Mouse (Mus musculus) brain, embryonic 18.5 days (tissue): ENCODE measurements around the gene Tsr1.

Source experiments
- DNase-seq: peaks from one replicate; pipeline ENCODE4 v3.0.0-alpha.2; 2012; ENCODE audit warnings: low read depth, low spot score

Gene Tsr1

GRCm38 (mm10) chr11:74896901-74897677 is 782 bp upstream of the Tsr1 start, which contains the start of gene Sgsm2:
Gene Sgsm2 (minus strand): TSS chr11:74897060.
- DNase-seq: no peak

- no peak for DNase-seq
Measured at GRCm38 (mm10) chr11:74898517-74898827, 601 bp downstream of the Tsr1 start.

DNA sequence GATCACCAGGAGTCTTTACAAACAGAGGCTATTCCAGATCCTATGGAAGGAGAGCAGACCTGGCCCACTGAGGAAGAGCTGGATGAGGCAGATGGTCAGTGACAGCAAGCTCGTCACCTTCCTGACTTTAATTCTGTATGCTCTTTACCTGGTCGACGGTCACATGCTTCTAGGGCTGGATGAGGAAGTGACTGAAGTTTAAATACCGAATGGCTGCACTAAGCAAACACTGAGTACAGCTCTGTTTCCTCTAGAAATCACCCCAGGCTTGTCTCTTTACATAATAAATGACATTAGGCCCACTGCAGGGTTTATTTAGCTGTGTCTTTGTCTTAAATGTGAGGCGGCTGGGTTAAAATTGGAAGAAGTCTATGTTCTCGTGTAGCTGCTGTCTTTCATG is 3.7 kb downstream of the Tsr1 start:
- DNase-seq: no peak

- no peak for DNase-seq
Measured at GRCm38 (mm10) chr11:74902416-74902815, 4.5 kb downstream of the Tsr1 start.

DNA sequence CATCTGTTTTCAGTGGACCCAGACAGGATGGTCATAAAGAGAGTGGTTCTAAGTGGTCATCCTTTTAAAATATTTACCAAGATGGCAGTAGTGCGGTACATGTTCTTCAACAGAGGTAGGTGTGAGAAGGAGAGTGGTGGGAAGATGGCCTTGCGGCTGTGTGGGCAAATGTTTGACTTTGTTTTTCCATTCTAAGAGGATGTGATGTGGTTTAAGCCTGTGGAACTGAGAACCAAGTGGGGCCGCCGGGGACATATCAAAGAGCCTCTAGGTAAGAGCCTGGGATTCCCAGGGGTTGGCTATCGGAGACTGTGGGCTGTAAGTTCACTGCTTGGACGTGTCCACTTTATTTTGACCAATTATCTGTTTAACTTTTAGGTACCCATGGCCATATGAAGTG is 10.0 kb downstream of the Tsr1 start:
- no peak for DNase-seq

DNA sequence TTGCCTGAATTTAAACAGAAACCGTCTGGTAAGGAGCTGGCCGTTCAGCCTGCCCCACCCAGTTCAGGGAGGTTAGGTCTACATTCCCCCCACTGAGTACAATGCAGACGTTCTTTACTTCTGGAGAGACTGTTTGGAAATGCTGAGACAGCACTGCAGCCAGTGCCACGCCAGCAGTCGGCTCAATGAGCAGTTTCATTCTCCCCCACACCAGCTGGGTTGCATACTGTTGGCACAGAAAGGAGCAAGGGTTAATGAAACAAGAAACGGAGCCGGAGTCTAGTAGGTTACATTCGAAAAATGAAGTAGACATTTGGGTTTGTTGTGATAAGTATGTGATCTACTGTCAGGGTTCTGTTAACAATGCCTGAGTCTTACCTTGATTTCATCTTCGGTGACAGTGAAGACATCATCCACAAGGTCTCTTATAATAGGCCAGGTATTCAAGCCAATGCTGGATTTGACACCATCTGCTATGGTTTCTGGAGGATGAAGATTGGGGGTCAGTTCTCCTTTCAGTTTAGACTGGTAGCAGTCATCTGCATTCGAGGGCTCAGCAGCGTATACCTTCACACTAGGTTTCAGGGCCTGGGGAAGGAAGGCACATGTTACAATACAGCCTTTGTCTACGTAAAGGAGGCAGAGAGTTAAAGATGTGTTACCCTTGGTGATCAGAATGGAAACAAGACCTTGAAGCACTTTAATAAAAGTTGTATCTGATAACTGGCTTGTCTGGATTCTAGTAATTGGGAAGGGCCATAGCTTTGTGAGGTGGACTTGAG is 10.9 kb downstream of the Tsr1 start:
- DNase-seq: no peak

GRCm38 (mm10) chr11:74909978-74910377 is 12.1 kb downstream of the Tsr1 start:
- no peak for DNase-seq

GRCm38 (mm10) chr11:74912492-74912891 is 14.6 kb downstream of the Tsr1 start:
- DNase-seq: no peak

DNA sequence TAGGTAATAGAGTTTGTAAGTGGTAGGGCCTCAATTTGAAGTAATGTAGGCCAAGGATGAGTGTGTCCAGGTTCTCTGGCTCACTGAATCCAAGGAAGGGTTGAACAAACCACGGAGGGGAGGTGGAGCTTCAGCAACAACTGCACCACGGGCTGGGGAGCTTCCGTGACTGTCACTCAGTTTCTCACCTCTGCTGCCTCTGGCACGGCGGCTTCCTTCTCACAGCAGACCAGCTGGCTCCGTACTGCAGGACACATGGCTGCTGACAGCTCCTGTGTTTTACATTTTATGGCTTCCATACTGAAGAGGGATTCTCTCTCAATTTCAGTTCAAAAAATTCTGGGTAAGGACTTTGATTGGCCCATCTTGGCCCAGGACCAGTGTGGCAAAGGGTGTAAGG is 21.4 kb downstream of the Tsr1 start:
- no peak for DNase-seq

DNA sequence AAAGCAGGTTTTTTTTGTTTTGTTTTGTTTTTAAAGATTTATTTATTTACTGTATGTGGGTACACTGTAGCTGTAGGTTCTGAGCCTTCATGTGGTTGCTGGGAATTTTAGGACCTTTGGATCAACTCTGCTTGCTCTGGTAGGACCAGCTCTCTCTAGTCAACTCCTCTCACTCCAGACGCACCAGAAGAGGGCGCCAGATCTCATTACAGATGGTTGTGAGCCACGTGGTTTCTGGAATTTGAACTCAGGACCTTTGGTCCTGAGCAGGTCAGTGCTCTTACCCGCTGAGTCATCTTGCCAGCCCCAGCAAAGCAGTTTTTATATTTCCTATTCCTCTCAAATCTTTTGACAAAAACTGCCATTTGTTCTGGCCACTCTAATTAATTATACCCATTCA is 26.3 kb downstream of the Tsr1 start:
- no peak for DNase-seq

- peak; percentile 94 for DNase-seq
Measured at GRCm38 (mm10) chr11:74925577-74926387, 27.9 kb downstream of the Tsr1 start, which contains the start of the genes Smg6 and Srr. Gene Smg6 (plus strand): TSS chr11:74925823. Gene Srr (minus strand): TSS chr11:74925948.

DNA sequence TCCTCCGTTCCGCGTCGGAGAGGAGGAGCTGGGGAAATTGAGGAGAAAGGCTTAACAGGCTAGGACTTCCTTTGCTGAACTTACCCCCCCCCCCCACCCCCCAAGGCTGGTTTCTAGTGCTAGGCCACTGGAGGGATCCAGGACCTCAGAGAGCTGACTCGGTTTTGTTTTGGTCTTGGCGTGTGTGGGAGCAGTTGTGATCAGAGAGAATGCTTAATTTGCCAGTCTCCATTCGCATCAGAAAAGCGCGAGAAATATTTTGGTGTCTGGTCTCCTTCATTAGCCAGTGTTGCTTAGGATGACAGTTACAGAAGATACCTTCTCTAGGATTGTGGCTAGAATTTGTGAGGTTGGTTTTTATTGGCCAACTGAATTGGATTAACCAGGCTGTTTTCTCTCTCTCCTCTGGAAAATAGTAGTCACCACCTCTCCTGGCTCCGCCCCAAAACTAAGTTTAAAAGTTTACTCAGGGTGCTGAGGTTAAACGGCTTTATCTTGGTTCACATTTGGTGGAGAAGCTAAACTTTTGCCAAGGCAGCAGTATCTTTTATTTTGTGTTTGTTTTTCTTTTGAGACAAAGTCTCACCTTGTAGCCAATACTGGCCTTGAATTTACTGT is 28.6 kb downstream of the Tsr1 start:
- DNase-seq: no peak

- no peak for DNase-seq
Measured at GRCm38 (mm10) chr11:74927236-74927725, 29.4 kb downstream of the Tsr1 start.

- no peak for DNase-seq
Measured at GRCm38 (mm10) chr11:74929111-74929510, 31.2 kb downstream of the Tsr1 start.

DNA sequence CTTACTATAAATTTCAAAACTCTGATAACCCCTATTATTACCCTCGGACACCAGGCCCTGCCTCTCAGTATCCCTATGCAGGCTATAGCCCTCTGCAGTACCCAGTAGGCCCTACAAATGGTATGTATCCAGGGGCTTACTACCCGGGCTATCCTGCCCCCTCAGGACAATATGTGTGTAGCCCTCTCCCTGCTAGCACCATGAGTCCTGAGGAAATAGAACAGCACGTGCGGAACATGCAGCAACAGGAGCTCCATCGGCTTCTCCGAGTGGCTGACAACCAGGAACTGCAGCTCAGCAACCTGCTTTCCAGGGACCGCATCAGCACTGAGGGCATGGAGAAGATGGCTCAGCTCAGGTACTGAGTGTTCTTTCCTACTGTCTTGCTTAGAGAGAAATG is 32.5 kb downstream of the Tsr1 start:
- no peak for DNase-seq

GRCm38 (mm10) chr11:74946348-74946747 is 48.5 kb downstream of the Tsr1 start:
- peak; percentile 36 for DNase-seq

- no peak for DNase-seq
Measured at GRCm38 (mm10) chr11:74954901-74955300, 57.0 kb downstream of the Tsr1 start.

DNA sequence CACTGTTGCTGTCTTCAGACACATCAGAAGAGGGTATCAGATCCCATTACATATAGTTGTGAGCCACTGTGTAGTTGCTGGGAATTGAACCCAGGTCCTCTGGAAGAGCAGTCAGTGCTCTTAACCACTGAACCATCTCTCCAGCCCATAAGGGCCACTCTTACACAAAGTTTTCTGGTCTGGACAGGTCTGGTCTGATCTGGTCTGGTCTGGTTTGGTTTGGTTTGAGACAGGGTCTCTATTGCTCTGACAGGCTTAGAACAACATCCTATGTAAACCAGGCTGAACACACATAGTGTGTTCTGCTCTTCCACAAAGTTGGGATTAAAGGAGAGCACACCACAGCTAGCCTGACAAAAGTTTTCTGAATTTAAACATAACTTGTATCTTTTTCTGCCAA is 58.1 kb downstream of the Tsr1 start:
- no peak for DNase-seq

GRCm38 (mm10) chr11:74957600-74957999 is 59.7 kb downstream of the Tsr1 start:
- DNase-seq: no peak
